Mouse (Mus musculus) adrenal gland, postnatal 10 days (tissue): ENCODE data around the gene Elmo3. TPM values are rescaled to one million over a fixed set of nuclear protein-coding genes. Genes with fewer than 3 reads are reported as not detected.

Source experiments
- DNase-seq: peaks from one replicate; pipeline ENCODE4 v3.0.0; 2021; ENCODE audit warnings: mixed read lengths
- microRNA-seq: library from miRNA; unstranded; fragments of <30 nt; microRNA quantifications from one replicate; pipeline ENCODE4 v1.2.0, GENCODE M21; 2021
- total RNA-seq, 2 experiments: library from RNA; stranded (reverse); gene quantifications; 2 replicates each; pipeline ENCODE4 v1.2.3; 2021

Gene Elmo3
- total RNA-seq, 2 experiments from 2014 or later: 6.1 to 6.2 TPM

DNA sequence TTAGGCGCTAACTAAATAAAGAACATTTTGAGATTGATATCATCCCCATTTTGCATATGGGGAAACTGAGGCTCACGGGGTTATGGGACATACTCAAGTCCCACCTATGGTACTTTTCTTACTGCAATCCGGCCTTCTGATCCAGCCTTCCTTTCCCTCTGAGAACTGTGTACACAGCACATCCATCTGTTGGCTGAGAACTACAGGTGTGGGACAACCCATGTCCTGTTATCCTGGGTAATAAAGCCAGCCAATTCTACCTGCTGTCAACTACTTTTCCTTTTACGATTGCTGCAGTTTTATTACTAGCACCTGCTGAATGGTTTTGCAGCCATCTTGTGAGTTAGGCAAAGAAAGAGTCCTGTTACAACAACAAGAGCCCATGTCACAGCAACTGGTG, 49.1 kb downstream of the Elmo3 start:
- DNase-seq: no peak

GRCm38 (mm10) chr8:105355179-105356024, 50.0 kb downstream of the Elmo3 start:
- DNase-seq: no peak

DNA sequence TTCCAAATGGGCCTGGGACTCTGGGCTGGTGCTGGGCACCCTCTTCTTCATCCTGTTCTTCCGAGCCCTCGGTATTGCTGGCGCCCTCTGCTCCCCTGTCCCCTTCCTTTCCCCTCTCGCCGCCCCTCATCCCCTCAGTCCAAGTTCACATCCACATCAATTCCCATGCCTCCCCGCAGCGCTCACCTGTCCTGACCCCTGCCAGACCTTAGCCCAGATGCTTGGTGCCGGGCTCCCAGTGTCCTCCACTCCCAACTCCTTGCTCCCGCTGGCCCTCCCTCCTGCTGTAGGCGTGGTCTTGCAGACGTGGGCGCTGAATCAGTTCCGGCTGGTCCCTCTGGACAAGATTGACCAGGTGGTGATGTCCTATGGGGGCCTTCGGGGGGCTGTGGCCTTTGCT, 51.3 kb downstream of the Elmo3 start:
- no peak for DNase-seq

DNA sequence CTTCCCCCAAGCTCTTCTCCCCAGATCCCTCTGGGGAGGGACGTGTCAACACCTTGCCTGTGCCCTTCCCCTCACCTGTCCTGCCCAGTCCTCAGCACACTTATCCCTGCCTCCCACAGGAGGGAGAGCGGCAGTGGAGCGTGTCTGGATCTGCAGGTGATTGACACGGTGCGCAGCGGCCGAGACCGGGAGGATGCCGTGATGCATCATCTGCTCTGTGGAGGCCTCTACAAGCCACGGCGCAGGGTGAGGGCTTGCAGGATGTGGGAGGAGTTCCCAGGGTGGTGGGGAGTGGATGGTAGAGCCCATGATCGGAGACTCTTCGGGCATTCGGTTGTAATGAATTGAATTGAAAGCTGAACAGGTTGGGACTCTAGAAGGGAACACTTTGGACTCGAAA, 53.8 kb downstream of the Elmo3 start:
- DNase-seq: no peak

- no peak for DNase-seq
These were observed 54.2 kb downstream of the Elmo3 start for GRCm38 (mm10) chr8:105359646-105360045.

Small RNA genes lying within 50 kb of the gene (microRNA-seq; reads per million reads assigned to microRNA genes)
- gene Gm27320: not detected
- gene Mir328: 2,049 reads per million, percentile 83 among the genes with 10 or more reads in this experiment

Other genes starting within 250 kb of the Elmo3 start
- not detected for gene Ces3b, start 221.8 kb upstream of the Elmo3 start, total RNA-seq
- gene Ces4a, start 173.8 kb upstream of the Elmo3 start, total RNA-seq: not detected
- gene Cbfb, start 134.9 kb upstream of the Elmo3 start, total RNA-seq: 10 to 100 TPM; 47.2 to 50.2 TPM
- 10 to 100 TPM; 32.3 to 35.6 TPM for gene D230025D16Rik, start 80.5 kb upstream of the Elmo3 start, total RNA-seq
- gene B3gnt9, start 50.4 kb upstream of the Elmo3 start, total RNA-seq: 1 to 10 TPM; 7.7 to 7.9 TPM
- 10 to 100 TPM; 12.9 to 13.3 TPM for gene Tradd, start 41.0 kb upstream of the Elmo3 start, total RNA-seq
- 1 to 10 TPM; 3.2 to 3.6 TPM for gene Fbxl8, start 41.0 kb upstream of the Elmo3 start, total RNA-seq
- gene Hsf4, start 35.8 kb upstream of the Elmo3 start, total RNA-seq: 1 to 10 TPM in 1 of 2 experiments, under 1 TPM in 1; 0.84 to 1.4 TPM
- 10 to 100 TPM in 1 of 2 experiments, 1 to 10 TPM in 1; 9.4 to 13.1 TPM for gene Nol3, start 29.5 kb upstream of the Elmo3 start, total RNA-seq
- 1 to 10 TPM; 4.8 to 6.9 TPM for gene 4931428F04Rik, start 15.7 kb upstream of the Elmo3 start, total RNA-seq
- gene Exoc3l, start 9.5 kb upstream of the Elmo3 start, total RNA-seq: 10 to 100 TPM; 14.2 to 22.8 TPM
- 10 to 100 TPM; 36.3 to 41.6 TPM for gene E2f4, start 7.9 kb upstream of the Elmo3 start, total RNA-seq
- 1 to 10 TPM; 5.9 to 7.9 TPM for gene Lrrc29, start 20.7 kb downstream of the Elmo3 start, total RNA-seq
- 10 to 100 TPM; 43.7 to 45.4 TPM for gene Tmem208, start 20.8 kb downstream of the Elmo3 start, total RNA-seq
- gene Fhod1, start 42.4 kb downstream of the Elmo3 start, total RNA-seq: 10 to 100 TPM; 11.9 to 16.5 TPM
- gene Slc9a5, start 43.2 kb downstream of the Elmo3 start, total RNA-seq: 1 to 10 TPM; 1.5 to 2.6 TPM
- gene Plekhg4, start 67.7 kb downstream of the Elmo3 start, total RNA-seq: under 1 TPM; 0.36 to 0.51 TPM
- under 1 TPM; 0.15 to 0.33 TPM for gene Kctd19, start 107.9 kb downstream of the Elmo3 start, total RNA-seq
- gene Lrrc36, start 108.0 kb downstream of the Elmo3 start, total RNA-seq: 1 to 10 TPM; 3.3 to 3.8 TPM
- 100 to 1,000 TPM in 1 of 2 experiments, 10 to 100 TPM in 1; 67.9 to 106 TPM for gene Tppp3, start 165.9 kb downstream of the Elmo3 start, total RNA-seq
- gene Zdhhc1, start 191.3 kb downstream of the Elmo3 start, total RNA-seq: 10 to 100 TPM; 15.1 to 18.4 TPM
- gene Hsd11b2, start 213.2 kb downstream of the Elmo3 start, total RNA-seq: 1 to 10 TPM; 1.9 to 2.5 TPM